Mouse (Mus musculus): ENCODE data around the gene Fbxl5. TPM values are rescaled to one million over a fixed set of nuclear protein-coding genes. Genes with fewer than 3 reads are reported as not detected.

Fbxl5 gene
- 61.6 and 63.0 TPM in 2 replicates for polyA plus RNA-seq (2014; fragmentation: Nextera tagmentation; extraction: Ambion mirVana)

- no peak within 1 kb of the TSS for H3K4me2 ChIP-seq (ENCODE audit: low read depth, severe bottlenecking)
- WGBS: 79% methylated on average over 19 of the region's 19 CpGs
- H3K4me3 ChIP-seq (ENCODE audit: low read depth, low read length): no peak within 1 kb of the TSS
- no peak for DNase-seq (ENCODE audit: low spot score)
- no peaks in the 10 kb centered on the region for H3K36me3 ChIP-seq (ENCODE audit: control insufficient read depth, insufficient read depth, low read length)
- peaks cover 11% of the 10 kb centered on the region; the same call in 1 of the 2 replicates for H3K4me1 ChIP-seq (ENCODE audit: control insufficient read depth, insufficient read depth, low read length)
- no peak within 1 kb of the TSS for H3K9ac ChIP-seq (ENCODE audit: low read length)
- no peaks in the 10 kb centered on the region for H3K27me3 ChIP-seq (ENCODE audit: control insufficient read depth, insufficient read depth, low read length)
- no peaks in the 10 kb centered on the region for H3K9me3 ChIP-seq (ENCODE audit: control insufficient read depth, low read length)
- no peak for ATAC-seq (ENCODE audit: insufficient number of reproducible peaks, low FRiP score, low TSS enrichment, low read depth)
- H3K27ac ChIP-seq (replicated peaks; ENCODE audit: low read depth, low read length): no peak within 1 kb of the TSS
Measured at GRCm38 (mm10) chr5:43821538-43821937, at the start of gene Fbxl5. Fbxl5 (minus strand) TSS chr5:43821638.

- H3K4me1 ChIP-seq (ENCODE audit: control insufficient read depth, insufficient read depth, low read length): 0 out of 2 replicates have a peak, but pooled peaks cover 5% of the 10 kb centered on the region
- H3K9ac ChIP-seq (ENCODE audit: low read length): peak overlapping the region; percentile 76
- H3K4me3 ChIP-seq (ENCODE audit: low read depth, low read length): peak overlapping the region; percentile 41
- H3K36me3 ChIP-seq (ENCODE audit: control insufficient read depth, insufficient read depth, low read length): no peaks in the 10 kb centered on the region
- ATAC-seq (ENCODE audit: insufficient number of reproducible peaks, low FRiP score, low TSS enrichment, low read depth) (peak; percentile 48), DNase-seq (ENCODE audit: low spot score) (peak; percentile 68)
- no peaks in the 10 kb centered on the region for H3K27me3 ChIP-seq (ENCODE audit: control insufficient read depth, insufficient read depth, low read length)
- H3K9me3 ChIP-seq (ENCODE audit: control insufficient read depth, low read length): no peaks in the 10 kb centered on the region
- WGBS: 3% methylated on average over 28 of the region's 28 CpGs
- H3K4me2 ChIP-seq (ENCODE audit: low read depth, severe bottlenecking): peak overlapping the region; percentile 79
- H3K27ac ChIP-seq (replicated peaks; ENCODE audit: low read depth, low read length): peak overlapping the region; percentile 56
Measured at GRCm38 (mm10) chr5:43868711-43869600, 47.5 kb upstream of the Fbxl5 start.

GRCm38 (mm10) chr5:43868253-43868652, 46.8 kb upstream of the Fbxl5 start, which contains the start of gene Cd38:
Cd38 (plus strand) TSS chr5:43868553.
- H3K4me1 ChIP-seq (ENCODE audit: control insufficient read depth, insufficient read depth, low read length): 0 out of 2 replicates have a peak, but pooled peaks cover 5% of the 10 kb centered on the region
- no peaks in the 10 kb centered on the region for H3K27me3 ChIP-seq (ENCODE audit: control insufficient read depth, insufficient read depth, low read length)
- DNase-seq (ENCODE audit: low spot score): no peak
- peak within 1 kb of the TSS; percentile 76 for H3K9ac ChIP-seq (ENCODE audit: low read length)
- ATAC-seq (ENCODE audit: insufficient number of reproducible peaks, low FRiP score, low TSS enrichment, low read depth): 0 out of 2 replicates have a peak, but pooled peaks have one; percentile 17
- H3K4me3 ChIP-seq (ENCODE audit: low read depth, low read length): peak within 1 kb of the TSS; percentile 41
- H3K27ac ChIP-seq (replicated peaks; ENCODE audit: low read depth, low read length): peak within 1 kb of the TSS; percentile 56
- peak within 1 kb of the TSS; percentile 79 for H3K4me2 ChIP-seq (ENCODE audit: low read depth, severe bottlenecking)
- no peaks in the 10 kb centered on the region for H3K36me3 ChIP-seq (ENCODE audit: control insufficient read depth, insufficient read depth, low read length)
- H3K9me3 ChIP-seq (ENCODE audit: control insufficient read depth, low read length): no peaks in the 10 kb centered on the region

- 83% methylated on average over 2 of the region's 2 CpGs for WGBS
- Histone ChIP-seq H3K27ac (replicated peaks; ENCODE audit: low read depth, low read length) (no peak overlapping the region), H3K4me1 (ENCODE audit: control insufficient read depth, insufficient read depth, low read length) (0 out of 2 replicates have a peak, but pooled peaks cover 5% of the 10 kb centered on the region), H3K9ac (ENCODE audit: low read length) (no peak overlapping the region), H3K27me3 (ENCODE audit: control insufficient read depth, insufficient read depth, low read length) (no peaks in the 10 kb centered on the region), H3K4me2 (ENCODE audit: low read depth, severe bottlenecking) (no peak overlapping the region), H3K9me3 (ENCODE audit: control insufficient read depth, low read length) (no peaks in the 10 kb centered on the region), H3K36me3 (ENCODE audit: control insufficient read depth, insufficient read depth, low read length) (no peaks in the 10 kb centered on the region), H3K4me3 (ENCODE audit: low read depth, low read length) (no peak overlapping the region)
- DNase-seq (ENCODE audit: low spot score) (no peak), ATAC-seq (ENCODE audit: insufficient number of reproducible peaks, low FRiP score, low TSS enrichment, low read depth) (no peak)
Measured at GRCm38 (mm10) chr5:43865316-43865715, 43.9 kb upstream of the Fbxl5 start.

GRCm38 (mm10) chr5:43863642-43864041, 42.2 kb upstream of the Fbxl5 start:
- Histone ChIP-seq H3K9me3 (ENCODE audit: control insufficient read depth, low read length) (no peaks in the 10 kb centered on the region), H3K4me2 (ENCODE audit: low read depth, severe bottlenecking) (no peak overlapping the region), H3K4me1 (ENCODE audit: control insufficient read depth, insufficient read depth, low read length) (0 out of 2 replicates have a peak, but pooled peaks cover 2% of the 10 kb centered on the region), H3K27me3 (ENCODE audit: control insufficient read depth, insufficient read depth, low read length) (no peaks in the 10 kb centered on the region), H3K9ac (ENCODE audit: low read length) (no peak overlapping the region), H3K27ac (replicated peaks; ENCODE audit: low read depth, low read length) (no peak overlapping the region), H3K4me3 (ENCODE audit: low read depth, low read length) (no peak overlapping the region), H3K36me3 (ENCODE audit: control insufficient read depth, insufficient read depth, low read length) (no peaks in the 10 kb centered on the region)
- 72% methylated on average over 6 of the region's 6 CpGs for WGBS
- no peak for ATAC-seq (ENCODE audit: insufficient number of reproducible peaks, low FRiP score, low TSS enrichment, low read depth)
- DNase-seq (ENCODE audit: low spot score): no peak

- no peak overlapping the region for H3K4me3 ChIP-seq (ENCODE audit: low read depth, low read length)
- H3K9ac ChIP-seq (ENCODE audit: low read length): no peak overlapping the region
- WGBS: 74% methylated on average over 5 of the region's 5 CpGs
- H3K27ac ChIP-seq (replicated peaks; ENCODE audit: low read depth, low read length): no peak overlapping the region
- H3K4me1 ChIP-seq (ENCODE audit: control insufficient read depth, insufficient read depth, low read length): no peaks in the 10 kb centered on the region
- DNase-seq (ENCODE audit: low spot score): no peak
- H3K27me3 ChIP-seq (ENCODE audit: control insufficient read depth, insufficient read depth, low read length): no peaks in the 10 kb centered on the region
- no peaks in the 10 kb centered on the region for H3K36me3 ChIP-seq (ENCODE audit: control insufficient read depth, insufficient read depth, low read length)
- H3K9me3 ChIP-seq (ENCODE audit: control insufficient read depth, low read length): no peaks in the 10 kb centered on the region
- H3K4me2 ChIP-seq (ENCODE audit: low read depth, severe bottlenecking): no peak overlapping the region
- ATAC-seq (ENCODE audit: insufficient number of reproducible peaks, low FRiP score, low TSS enrichment, low read depth): no peak
Measured at GRCm38 (mm10) chr5:43860670-43861431, 39.4 kb upstream of the Fbxl5 start.

- ATAC-seq (ENCODE audit: insufficient number of reproducible peaks, low FRiP score, low TSS enrichment, low read depth) (no peak), DNase-seq (ENCODE audit: low spot score) (no peak)
- no peaks in the 10 kb centered on the region for H3K9me3 ChIP-seq (ENCODE audit: control insufficient read depth, low read length)
- no peak overlapping the region for H3K4me2 ChIP-seq (ENCODE audit: low read depth, severe bottlenecking)
- H3K27me3 ChIP-seq (ENCODE audit: control insufficient read depth, insufficient read depth, low read length): no peaks in the 10 kb centered on the region
- WGBS: 88% methylated on average over 5 of the region's 5 CpGs
- H3K4me1 ChIP-seq (ENCODE audit: control insufficient read depth, insufficient read depth, low read length): no peaks in the 10 kb centered on the region
- H3K27ac ChIP-seq (replicated peaks; ENCODE audit: low read depth, low read length): no peak overlapping the region
- H3K4me3 ChIP-seq (ENCODE audit: low read depth, low read length): no peak overlapping the region
- H3K36me3 ChIP-seq (ENCODE audit: control insufficient read depth, insufficient read depth, low read length): no peaks in the 10 kb centered on the region
- no peak overlapping the region for H3K9ac ChIP-seq (ENCODE audit: low read length)
Measured at GRCm38 (mm10) chr5:43860096-43860495, 38.7 kb upstream of the Fbxl5 start.

- 90% methylated on average over 8 of the region's 8 CpGs for WGBS
- no peak for DNase-seq (ENCODE audit: low spot score)
Measured at GRCm38 (mm10) chr5:43859663-43860062, 38.2 kb upstream of the Fbxl5 start.

More at GRCm38 (mm10) chr5:43859663-43860062, 38.2 kb upstream of the Fbxl5 start:
- Histone ChIP-seq H3K36me3 (ENCODE audit: control insufficient read depth, insufficient read depth, low read length) (no peaks in the 10 kb centered on the region), H3K27me3 (ENCODE audit: control insufficient read depth, insufficient read depth, low read length) (no peaks in the 10 kb centered on the region), H3K4me2 (ENCODE audit: low read depth, severe bottlenecking) (no peak overlapping the region), H3K4me1 (ENCODE audit: control insufficient read depth, insufficient read depth, low read length) (no peaks in the 10 kb centered on the region), H3K27ac (replicated peaks; ENCODE audit: low read depth, low read length) (no peak overlapping the region), H3K9me3 (ENCODE audit: control insufficient read depth, low read length) (no peaks in the 10 kb centered on the region), H3K9ac (ENCODE audit: low read length) (no peak overlapping the region), H3K4me3 (ENCODE audit: low read depth, low read length) (no peak overlapping the region)
- ATAC-seq (ENCODE audit: insufficient number of reproducible peaks, low FRiP score, low TSS enrichment, low read depth): no peak

All from limb, embryonic 11.5 days (tissue).